Mouse (Mus musculus): ENCODE results near the gene Vmn1r73.

Vmn1r73 gene

GRCm38 (mm10) chr7:11729966-11730365 is at the start of gene Vmn1r73:
Gene Vmn1r73, plus strand, starts transcription at chr7:11730266.
- no peak for DNase-seq (ENCODE audit: low spot score)

Data from embryo, embryonic 10.5 days (tissue).